In the genomic region with DNA sequence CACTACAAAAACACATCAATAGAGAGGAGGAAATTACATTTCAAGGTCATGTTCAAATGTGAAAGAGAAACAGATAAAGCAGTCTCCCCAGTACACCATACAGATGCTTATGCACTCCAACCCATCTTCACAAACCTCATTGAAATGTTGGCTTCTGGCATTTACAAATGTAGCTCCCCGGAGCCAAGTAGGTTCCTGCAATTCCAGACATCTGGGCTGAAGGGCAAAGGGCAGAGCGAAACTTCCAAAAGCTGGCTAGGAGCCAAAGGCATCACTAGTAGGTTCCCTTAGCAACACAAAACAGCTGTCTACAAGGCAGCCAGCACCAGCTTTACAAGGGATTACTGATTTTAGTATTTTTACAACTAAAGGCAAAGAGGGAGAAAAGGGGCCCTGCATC, we compare ENCODE assay signal across 8 mouse cellular contexts.
DNase-seq lines count a peak whose midpoint lies in the region; ATAC-seq and TF ChIP-seq lines count a peak whose summit lies in the region.

No protein-coding gene starts in this region.

- no peaks in the 10 kb centered on the region for H3K36me3 ChIP-seq in kidney, embryonic 14.5 days (ENCODE audit: control insufficient read depth, insufficient read depth, low read length)
- no peaks in the 10 kb centered on the region for H3K36me3 ChIP-seq in forebrain, postnatal 0 days (ENCODE audit: insufficient read depth)
- no peaks in the 10 kb centered on the region for H3K36me3 ChIP-seq in hindbrain, embryonic 13.5 days

- ATAC-seq in kidney, embryonic 14.5 days (ENCODE audit: low FRiP score, low TSS enrichment): no peak
- 0 out of 2 replicates have a peak, but pooled peaks have one; percentile 18 for ATAC-seq in forebrain, postnatal 0 days
- ATAC-seq in hindbrain, embryonic 13.5 days (ENCODE audit: low FRiP score): peak; percentile 17; the same call in 1 of the 2 replicates
- no peak for ATAC-seq in megakaryocyte, adult 5-6 weeks (ENCODE audit: poor library complexity, severe bottlenecking)

- H3K27me3 ChIP-seq in kidney, embryonic 14.5 days (ENCODE audit: control insufficient read depth, insufficient read depth, low read length): no peaks in the 10 kb centered on the region
- H3K27me3 ChIP-seq in forebrain, postnatal 0 days (ENCODE audit: insufficient read depth, low read length): no peaks in the 10 kb centered on the region
- H3K27me3 ChIP-seq in hindbrain, embryonic 13.5 days: no peaks in the 10 kb centered on the region

- no peak overlapping the region for H3K4me3 ChIP-seq in kidney, embryonic 14.5 days (ENCODE audit: low read length)
- H3K4me3 ChIP-seq in forebrain, postnatal 0 days (ENCODE audit: low read depth, low read length): no peak overlapping the region
- H3K4me3 ChIP-seq in hindbrain, embryonic 13.5 days: no peak overlapping the region
- no peak overlapping the region for H3K4me3 ChIP-seq in lung, adult 2 months (replicated peaks; ENCODE audit: extremely low read depth, low read depth, low read length)

- WGBS in kidney, embryonic 14.5 days: 21% methylated on average over 2 of the region's 2 CpGs
- 31% methylated on average over 2 of the region's 2 CpGs for WGBS in forebrain, postnatal 0 days
- WGBS in hindbrain, embryonic 13.5 days: 31% methylated on average over 2 of the region's 2 CpGs
- WGBS in lung, adult 2 months: 15% methylated on average over 2 of the region's 2 CpGs

- H3K4me2 ChIP-seq in kidney, embryonic 14.5 days (replicated peaks; ENCODE audit: low read depth, low read length): no peak overlapping the region
- H3K4me2 ChIP-seq in forebrain, postnatal 0 days (ENCODE audit: low read depth): no peak overlapping the region
- H3K4me2 ChIP-seq in hindbrain, embryonic 13.5 days: no peak overlapping the region

- H3K9me3 ChIP-seq in kidney, embryonic 14.5 days (ENCODE audit: control insufficient read depth, low read length): no peaks in the 10 kb centered on the region
- no peaks in the 10 kb centered on the region for H3K9me3 ChIP-seq in forebrain, postnatal 0 days (ENCODE audit: low read length)
- no peaks in the 10 kb centered on the region for H3K9me3 ChIP-seq in hindbrain, embryonic 13.5 days

- peaks cover 19% of the 10 kb centered on the region for H3K4me1 ChIP-seq in kidney, embryonic 14.5 days (ENCODE audit: control insufficient read depth, insufficient read depth, low read length)
- H3K4me1 ChIP-seq in forebrain, postnatal 0 days (ENCODE audit: insufficient read depth): 0 out of 2 replicates have a peak, but pooled peaks cover 6% of the 10 kb centered on the region
- peaks cover 23% of the 10 kb centered on the region for H3K4me1 ChIP-seq in hindbrain, embryonic 13.5 days (replicated peaks)
- peaks cover 11% of the 10 kb centered on the region for H3K4me1 ChIP-seq in lung, adult 2 months (ENCODE audit: control insufficient read depth, insufficient read depth, low read length)

- H3K9ac ChIP-seq in kidney, embryonic 14.5 days (ENCODE audit: low read depth, low read length): no peak overlapping the region
- no peak overlapping the region for H3K9ac ChIP-seq in forebrain, postnatal 0 days
- no peak overlapping the region for H3K9ac ChIP-seq in hindbrain, embryonic 13.5 days

- DNase-seq in kidney, adult 18-20 months: peak; percentile 79
- no peak for DNase-seq in forebrain, postnatal 0 days
- DNase-seq in lung, adult 2 months: peak; percentile 28
- no peak for DNase-seq in T-cell, adult 2 months (ENCODE audit: low spot score)
- no peak for DNase-seq in right cerebral cortex, postnatal 14 days

- no peak for TF ChIP-seq CTCF in forebrain, postnatal 0 days (IDR thresholded peaks at IDR 0.05; ENCODE audit: low read depth)
- TF ChIP-seq CTCF in lung, adult 2 months (IDR thresholded peaks at IDR 0.05; ENCODE audit: insufficient read depth, low read length): no peak

- TF ChIP-seq POLR2A in lung, adult 2 months (IDR thresholded peaks at IDR 0.05; ENCODE audit: borderline replicate concordance, extremely low read depth, low read depth, low read length): no peak

- no peak overlapping the region for H3K27ac ChIP-seq in kidney, embryonic 14.5 days (ENCODE audit: low read depth, low read length)
- H3K27ac ChIP-seq in forebrain, postnatal 0 days (ENCODE audit: low read depth, low read length): no peak overlapping the region
- H3K27ac ChIP-seq in hindbrain, embryonic 13.5 days: 0 out of 2 replicates have a peak overlapping the region, but pooled peaks have one; percentile 3

Comparison
In these comparisons a context has a peak if more than half of its experiments do, and no peak if none do; other contexts are left out.
1. DNase-seq: peak in kidney, adult 18-20 months (single experiment) and lung, adult 2 months (single experiment); none in forebrain, postnatal 0 days (single experiment), T-cell, adult 2 months (single experiment) and right cerebral cortex, postnatal 14 days (single experiment).
2. ATAC-seq: peak in forebrain, postnatal 0 days (single experiment) and hindbrain, embryonic 13.5 days (single experiment); none in kidney, embryonic 14.5 days (single experiment) and megakaryocyte, adult 5-6 weeks (single experiment).